Mouse (Mus musculus): ENCODE measurements around the gene Wfdc8.

- TF ChIP-seq CTCF (IDR thresholded peaks at IDR 0.05; ENCODE audit: low read depth, low read length) (no peak), POLR2A (IDR thresholded peaks at IDR 0.05; ENCODE audit: extremely low read depth, insufficient read depth, low read length) (no peak)
Measured at GRCm38 (mm10) chr2:164656483-164656882, 43.1 kb upstream of the Wfdc8 start, which contains the start of gene Wfdc9.
